Mouse (Mus musculus) megakaryocyte, adult 5-6 weeks (primary cell): Measurements from ENCODE around the gene Pgp. TPM values are rescaled to one million over a fixed set of nuclear protein-coding genes. Genes with fewer than 3 reads are reported as not detected.

Source experiments
- ATAC-seq: 2 replicates; pipeline ENCODE4 v1.8.0; 2016; ENCODE audit warnings: mild to moderate bottlenecking, inconsistent platforms; ENCODE audit not compliant: poor library complexity, severe bottlenecking
- total RNA-seq, 2 experiments: library from RNA; stranded (forward) in 1 of 2; stranded (reverse) in 1 of 2; fragments of 153-499, 151-499 nt in 1 of 2; fragments of 221-1000, 200-1000 nt in 1 of 2; gene quantifications; 2 replicates each; pipeline versions ENCODE4 v1.2.3 to v1.2.4; 2015 to 2017

Gene Pgp
- total RNA-seq, 2 experiments from 2014 or later = 14.5 to 20.7 TPM

DNA sequence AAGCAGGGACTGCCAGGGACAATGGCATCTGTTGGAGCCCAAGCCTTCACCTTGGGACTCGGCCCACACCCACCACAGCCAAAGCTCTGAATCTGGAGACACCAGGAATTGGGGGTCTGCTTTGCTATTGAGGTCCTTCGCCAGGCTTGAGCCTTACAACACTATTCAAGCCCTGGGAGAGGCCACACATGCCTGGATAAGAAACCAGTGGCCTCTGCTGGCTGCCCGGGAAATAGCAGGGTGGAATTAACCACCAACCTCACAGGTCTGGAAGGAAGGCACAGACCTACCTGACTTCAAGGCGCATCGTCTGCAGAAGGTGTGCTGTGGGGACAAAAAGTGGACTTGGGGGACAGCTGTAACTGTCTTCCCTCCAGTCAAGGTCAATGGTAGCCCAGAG is 43.4 kb downstream of the Pgp start:
- peak; percentile 45; the same call in 1 of the 2 replicates for ATAC-seq

DNA sequence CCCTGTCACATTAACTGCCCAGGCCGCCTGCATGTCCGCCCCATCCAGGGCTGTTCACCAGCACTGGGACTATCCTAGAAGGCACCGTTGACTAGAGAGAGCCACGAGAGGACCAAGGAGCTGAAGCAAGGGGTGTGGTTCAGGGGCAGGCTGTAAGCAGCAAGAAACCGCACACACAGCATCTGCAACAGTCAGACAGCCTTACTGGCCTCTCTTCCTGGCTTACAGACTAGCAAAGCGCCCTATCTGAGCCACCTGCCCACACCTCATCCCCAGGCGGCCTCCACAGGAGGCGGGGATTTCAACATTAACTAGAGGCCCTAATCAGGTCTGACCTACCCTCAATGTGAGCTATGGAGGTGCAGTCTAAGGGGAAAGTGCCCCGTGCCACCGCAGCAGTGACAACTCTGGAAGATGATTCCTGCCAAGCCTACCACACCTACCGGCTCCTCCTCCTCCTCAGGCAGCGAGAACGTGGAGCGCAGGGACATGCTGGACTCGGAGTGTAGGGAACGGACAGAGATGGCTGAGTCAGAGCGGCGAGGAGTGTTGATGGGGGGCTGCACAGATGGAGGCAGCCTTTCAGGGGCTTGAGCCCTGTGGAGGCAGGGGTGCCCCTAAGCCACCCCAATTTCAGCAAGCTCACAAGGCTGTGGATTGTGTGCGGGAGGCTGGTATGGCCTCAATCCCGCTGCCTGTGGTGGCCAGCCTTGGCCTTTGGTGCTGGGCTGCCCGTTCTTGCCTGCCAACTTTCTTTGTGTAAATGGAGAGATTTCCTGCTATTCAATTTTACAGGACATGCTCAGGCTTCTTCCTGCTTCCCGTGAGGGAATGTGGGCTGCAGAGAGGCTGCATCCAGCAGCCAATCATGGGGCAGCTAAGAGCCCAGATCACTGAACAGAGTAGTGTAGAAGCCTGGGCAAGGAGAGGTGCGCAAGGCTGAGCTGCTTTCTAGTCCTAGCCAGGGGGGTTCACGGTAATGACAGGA is 44.4 kb downstream of the Pgp start:
- ATAC-seq = no peak

DNA sequence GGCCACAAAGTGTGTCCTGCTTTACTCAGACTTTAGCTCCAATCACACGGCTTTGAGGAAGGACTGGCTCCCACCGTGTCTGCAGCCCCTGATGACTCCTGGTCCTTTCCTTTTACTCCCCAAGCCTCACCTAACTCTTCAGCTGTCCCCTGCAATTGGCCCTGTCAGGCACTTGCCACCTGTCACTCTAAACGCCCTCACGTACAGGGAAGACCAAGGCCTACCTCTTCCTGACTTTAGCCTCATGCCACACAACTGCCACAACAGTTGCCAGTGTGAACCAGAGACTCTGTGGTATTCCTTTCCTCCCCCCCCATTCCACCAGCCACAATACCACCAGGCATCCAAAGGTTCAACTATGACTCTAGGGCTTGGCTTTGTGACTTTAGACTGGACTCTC is 50.3 kb downstream of the Pgp start:
- no peak for ATAC-seq

Other genes starting within 250 kb of the Pgp start
- 6.6 and 7.8 TPM in 2 replicates for gene Tedc2, start 249.5 kb upstream of the Pgp start, total RNA-seq (2015)
- 12.3 and 13.5 TPM in 2 replicates for gene Tedc2, start 249.5 kb upstream of the Pgp start, total RNA-seq (2017)
- 34.1 and 35.1 TPM in 2 replicates for gene Ccnf, start 218.9 kb upstream of the Pgp start, total RNA-seq (2015)
- 40.4 and 49.4 TPM in 2 replicates for gene Ccnf, start 218.9 kb upstream of the Pgp start, total RNA-seq (2017)
- 0.41 and 0.58 TPM in 2 replicates for gene Abca17, start 119.3 kb upstream of the Pgp start, total RNA-seq (2015)
- 0.28 and 0.88 TPM in 2 replicates for gene Abca17, start 119.3 kb upstream of the Pgp start, total RNA-seq (2017)
- gene Abca3, start 118.4 kb upstream of the Pgp start, total RNA-seq (2015) = 40.2 and 43.6 TPM in 2 replicates
- 32.2 and 33.5 TPM in 2 replicates for gene Abca3, start 118.4 kb upstream of the Pgp start, total RNA-seq (2017)
- gene Rnps1, start 55.8 kb upstream of the Pgp start, total RNA-seq (2015) = 93.0 and 102 TPM in 2 replicates
- gene Rnps1, start 55.8 kb upstream of the Pgp start, total RNA-seq (2017) = 115 and 125 TPM in 2 replicates
- 26.0 and 30.6 TPM in 2 replicates for gene Eci1, start 43.8 kb upstream of the Pgp start, total RNA-seq (2015)
- gene Eci1, start 43.8 kb upstream of the Pgp start, total RNA-seq (2017) = 10.2 and 19.1 TPM in 2 replicates
- 2.6 and 4.7 TPM in 2 replicates for gene Dnase1l2, start 27.3 kb upstream of the Pgp start, total RNA-seq (2015)
- gene Dnase1l2, start 27.3 kb upstream of the Pgp start, total RNA-seq (2017) = 1.4 and 1.7 TPM in 2 replicates
- 20.7 and 27.5 TPM in 2 replicates for gene E4f1, start 79 bp upstream of the Pgp start, total RNA-seq (2015)
- gene E4f1, start 79 bp upstream of the Pgp start, total RNA-seq (2017) = 14.2 and 14.5 TPM in 2 replicates
- 0.75 TPM in 1 of 2 replicates, not detected in the other for gene Bricd5, start 3.5 kb downstream of the Pgp start, total RNA-seq (2015)
- 0.26 TPM in 1 of 2 replicates, not detected in the other for gene Bricd5, start 3.5 kb downstream of the Pgp start, total RNA-seq (2017)
- gene Mlst8, start 8.7 kb downstream of the Pgp start, total RNA-seq (2015) = 12.5 and 14.6 TPM in 2 replicates
- gene Mlst8, start 8.7 kb downstream of the Pgp start, total RNA-seq (2017) = 42.3 and 43.2 TPM in 2 replicates
- gene Caskin1, start 18.2 kb downstream of the Pgp start, total RNA-seq (2015) = not detected in 2 replicates
- gene Caskin1, start 18.2 kb downstream of the Pgp start, total RNA-seq (2017) = not detected in 2 replicates
- 46.4 and 48.1 TPM in 2 replicates for gene Traf7, start 57.5 kb downstream of the Pgp start, total RNA-seq (2015)
- gene Traf7, start 57.5 kb downstream of the Pgp start, total RNA-seq (2017) = 81.3 and 82.8 TPM in 2 replicates
- gene Rab26, start 63.8 kb downstream of the Pgp start, total RNA-seq (2015) = 0.42 and 0.57 TPM in 2 replicates
- 0.95 and 1.1 TPM in 2 replicates for gene Rab26, start 63.8 kb downstream of the Pgp start, total RNA-seq (2017)
- gene Pkd1, start 79.4 kb downstream of the Pgp start, total RNA-seq (2015) = 7.8 and 10.8 TPM in 2 replicates
- 13.1 and 19.9 TPM in 2 replicates for gene Pkd1, start 79.4 kb downstream of the Pgp start, total RNA-seq (2017)
- gene Tsc2, start 162.2 kb downstream of the Pgp start, total RNA-seq (2015) = 60.9 and 78.2 TPM in 2 replicates
- gene Tsc2, start 162.2 kb downstream of the Pgp start, total RNA-seq (2017) = 25.5 and 32.4 TPM in 2 replicates
- gene Nthl1, start 162.3 kb downstream of the Pgp start, total RNA-seq (2015) = 0.50 and 2.1 TPM in 2 replicates
- 3.4 and 4.7 TPM in 2 replicates for gene Nthl1, start 162.3 kb downstream of the Pgp start, total RNA-seq (2017)
- 0.30 and 1.4 TPM in 2 replicates for gene Slc9a3r2, start 179.9 kb downstream of the Pgp start, total RNA-seq (2015)
- 1.1 and 1.5 TPM in 2 replicates for gene Slc9a3r2, start 179.9 kb downstream of the Pgp start, total RNA-seq (2017)
- not detected in 2 replicates for gene Npw, start 188.1 kb downstream of the Pgp start, total RNA-seq (2015)
- gene Npw, start 188.1 kb downstream of the Pgp start, total RNA-seq (2017) = not detected in 2 replicates
- 18.1 and 19.2 TPM in 2 replicates for gene Zfp598, start 199.3 kb downstream of the Pgp start, total RNA-seq (2015)
- gene Zfp598, start 199.3 kb downstream of the Pgp start, total RNA-seq (2017) = 12.7 and 17.8 TPM in 2 replicates
- not detected in 2 replicates for gene Syngr3, start 219.6 kb downstream of the Pgp start, total RNA-seq (2015)
- not detected in 2 replicates for gene Syngr3, start 219.6 kb downstream of the Pgp start, total RNA-seq (2017)
- 18.1 and 21.8 TPM in 2 replicates for gene Gfer, start 225.8 kb downstream of the Pgp start, total RNA-seq (2015)
- 31.6 and 36.2 TPM in 2 replicates for gene Gfer, start 225.8 kb downstream of the Pgp start, total RNA-seq (2017)
- 1.5 and 1.7 TPM in 2 replicates for gene Noxo1, start 225.8 kb downstream of the Pgp start, total RNA-seq (2015)
- 0.62 and 1.9 TPM in 2 replicates for gene Noxo1, start 225.8 kb downstream of the Pgp start, total RNA-seq (2017)
- gene Tbl3, start 237.3 kb downstream of the Pgp start, total RNA-seq (2015) = 9.1 and 10.3 TPM in 2 replicates
- 15.6 and 21.3 TPM in 2 replicates for gene Tbl3, start 237.3 kb downstream of the Pgp start, total RNA-seq (2017)
- gene Rnf151, start 247.7 kb downstream of the Pgp start, total RNA-seq (2015) = not detected in 2 replicates
- gene Rnf151, start 247.7 kb downstream of the Pgp start, total RNA-seq (2017) = not detected in 2 replicates
- gene Rps2, start 247.7 kb downstream of the Pgp start, total RNA-seq (2015) = 2,172 and 2,303 TPM in 2 replicates
- gene Rps2, start 247.7 kb downstream of the Pgp start, total RNA-seq (2017) = 591 and 664 TPM in 2 replicates